Mouse (Mus musculus): ENCODE measurements around the gene Mttp.

The Mttp gene

DNA sequence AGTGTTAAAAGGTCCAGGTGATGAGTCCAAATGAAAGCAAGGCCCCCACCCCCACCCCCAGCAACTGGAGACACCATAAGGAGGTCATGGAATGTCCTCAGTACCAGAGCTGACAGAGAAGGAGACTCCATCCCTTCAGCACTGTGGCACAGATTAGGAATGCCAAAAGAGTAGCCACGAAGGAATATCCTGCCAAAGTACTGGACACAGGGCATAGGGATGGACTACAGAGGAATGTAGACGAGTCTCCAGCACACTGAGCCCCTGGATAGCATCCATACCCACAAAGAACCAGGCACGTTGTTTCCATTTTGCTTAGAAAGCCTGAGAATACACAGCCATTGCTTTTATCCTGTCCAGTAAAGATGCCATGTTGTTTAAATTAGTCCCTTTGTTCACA lies 93.3 kb downstream of the Mttp start:
- DNase-seq (ENCODE audit: low spot score) = no peak

GRCm38 (mm10) chr3:138050772-138051171 lies 94.0 kb downstream of the Mttp start:
- DNase-seq (ENCODE audit: low spot score) = no peak

- DNase-seq (ENCODE audit: low spot score) = no peak
Observed at GRCm38 (mm10) chr3:138049555-138049954, 95.2 kb downstream of the Mttp start.

GRCm38 (mm10) chr3:138043316-138043715 lies 101.5 kb downstream of the Mttp start:
- no peak for DNase-seq (ENCODE audit: low spot score)

DNA sequence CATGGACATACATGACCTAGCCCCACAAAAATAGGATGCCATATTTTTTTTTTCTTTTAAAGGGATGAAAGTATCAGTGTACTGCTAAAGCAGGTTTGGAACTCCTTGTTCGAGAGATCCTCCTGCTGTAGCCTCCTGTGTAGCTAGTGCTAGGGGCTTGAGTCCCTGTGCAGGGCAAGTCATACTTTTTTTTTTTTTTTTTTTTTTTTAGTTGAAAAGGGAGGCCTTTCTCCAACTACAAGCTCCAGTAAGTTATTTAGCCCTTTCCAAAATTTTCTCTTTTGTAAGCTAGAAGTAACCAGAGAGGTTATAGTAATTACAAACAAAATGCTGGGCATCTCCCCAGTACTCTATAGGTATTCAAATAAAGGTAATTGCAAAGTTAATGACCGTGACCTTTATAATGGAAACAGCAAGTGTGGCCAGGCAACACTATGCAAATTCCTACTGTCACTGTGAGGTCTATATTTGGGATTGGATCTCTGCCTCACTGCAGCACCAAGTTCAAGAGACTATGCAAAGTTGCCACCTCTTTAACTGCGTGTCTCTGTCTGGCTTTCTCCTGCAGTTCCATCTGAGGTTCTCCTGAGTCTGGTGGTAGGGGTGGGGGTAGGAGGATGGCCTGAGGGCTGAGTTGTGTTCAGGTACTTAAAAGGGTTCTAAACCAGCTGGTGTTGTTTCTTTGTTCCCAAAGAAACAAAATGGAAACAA lies 103.0 kb downstream of the Mttp start:
- DNase-seq (ENCODE audit: low spot score) = no peak

DNA sequence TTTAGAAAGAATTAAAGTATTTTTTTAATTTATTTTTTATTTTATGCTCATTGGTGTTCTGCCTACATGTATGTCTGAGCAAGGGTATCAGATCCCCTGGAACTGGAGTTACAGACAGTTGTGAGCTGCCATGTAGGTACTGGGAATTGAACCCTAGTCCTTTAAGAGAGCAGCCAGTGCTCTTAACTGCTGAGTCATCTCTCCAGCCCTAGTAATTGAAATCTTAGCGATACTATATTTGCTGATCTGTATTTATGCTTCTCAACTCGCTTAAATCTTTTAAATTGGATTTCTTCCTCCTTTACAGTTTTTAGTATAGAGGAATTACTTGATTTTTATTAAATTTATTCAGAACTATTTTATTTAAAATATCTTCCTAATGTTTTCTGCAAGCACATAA lies 103.8 kb downstream of the Mttp start:
- no peak for DNase-seq (ENCODE audit: low spot score)

All from adipocyte (in vitro differentiated cells).